Mouse (Mus musculus): ENCODE measurements at regions not wholly inside any gene's neighbourhood (a gene's known extent, or its start where the extent isn't known, plus 50 kb on each side); places are given as distances from the start of the nearest gene placed in this dataset.

GRCm38 (mm10) chr11:22646192-22646936 is 134.5 kb downstream of the Tmem17 start:
- no peak for DNase-seq

DNA sequence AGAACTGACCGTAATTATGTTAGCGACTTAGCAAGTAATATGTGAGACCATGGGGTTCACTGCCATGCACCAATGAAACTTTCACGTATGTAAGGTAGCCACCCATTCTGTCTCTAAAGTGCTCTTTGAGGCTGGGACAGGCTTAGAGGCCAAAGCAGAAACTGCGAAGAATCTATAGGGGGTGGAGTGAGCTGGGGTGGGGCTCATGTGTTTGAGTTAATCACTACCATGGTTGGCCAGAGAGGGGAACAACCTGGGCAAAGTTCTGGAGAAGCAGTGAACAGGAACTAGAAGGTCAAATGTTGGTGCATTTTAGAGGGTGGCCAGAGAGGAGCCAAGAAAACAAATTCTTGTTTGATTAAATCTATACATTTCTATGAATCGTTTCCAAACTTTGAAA is 136.4 kb downstream of the Tmem17 start:
- no peak for DNase-seq

DNA sequence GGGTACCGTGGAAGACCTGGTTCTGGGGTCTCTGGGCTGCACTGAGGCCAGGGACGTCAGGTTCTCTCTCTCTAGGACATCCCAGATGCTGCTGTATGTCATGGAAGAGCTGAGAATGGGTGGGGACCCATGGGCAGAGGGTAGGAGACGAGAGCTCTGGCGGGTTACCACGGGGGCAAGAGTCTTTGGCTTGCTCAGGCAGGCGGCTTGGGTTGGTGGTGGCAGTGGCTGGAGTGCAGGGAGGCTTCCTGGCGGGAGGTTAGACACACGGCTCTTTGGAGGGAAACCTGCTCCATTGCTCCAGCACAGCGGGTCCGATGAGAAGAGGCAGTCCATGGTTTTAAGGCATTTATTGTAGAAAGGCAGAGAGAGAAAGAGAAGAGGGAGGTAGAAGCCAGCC is 138.9 kb downstream of the Tmem17 start:
- DNase-seq = no peak

GRCm38 (mm10) chr11:22651313-22651712 is 139.4 kb downstream of the Tmem17 start:
- no peak for DNase-seq

DNA sequence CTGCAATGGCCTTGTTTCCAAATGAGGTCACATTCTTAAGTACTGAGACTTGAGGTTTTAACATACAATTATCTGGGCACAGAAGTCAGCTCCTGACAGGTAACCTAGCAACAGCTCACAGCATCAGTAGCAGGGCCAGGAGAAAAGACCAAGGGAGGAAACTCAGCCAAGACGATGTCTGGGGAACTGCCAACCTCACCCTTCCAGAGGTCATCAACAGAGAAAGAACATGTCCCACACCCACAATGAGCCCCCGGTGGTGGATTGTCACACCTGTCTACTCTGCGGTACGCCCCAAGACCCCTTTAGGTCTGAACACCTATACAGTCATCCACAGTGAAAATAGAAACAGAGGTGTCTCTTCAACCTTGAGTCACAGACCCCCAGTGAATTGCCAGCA is 140.0 kb downstream of the Tmem17 start:
- DNase-seq = no peak

DNA sequence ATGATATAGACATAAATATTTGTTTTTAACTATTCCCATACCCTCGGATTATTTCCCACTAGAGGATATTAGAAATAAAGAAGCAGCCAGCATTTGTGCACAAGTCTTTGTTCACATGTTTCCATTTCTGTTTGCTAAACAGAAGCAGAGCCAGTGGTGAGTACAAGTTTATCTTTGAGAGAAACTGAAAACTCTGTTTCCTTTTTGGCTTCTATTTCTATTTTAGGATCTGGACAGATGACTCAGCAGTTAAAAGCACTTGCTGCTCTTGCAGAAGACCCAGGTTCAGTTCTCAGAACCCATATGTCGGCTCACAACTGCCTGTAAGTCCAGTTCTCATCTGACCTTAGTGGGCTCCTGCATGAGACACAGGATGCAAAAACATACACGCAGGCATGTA is 141.0 kb downstream of the Tmem17 start:
- DNase-seq = no peak

DNA sequence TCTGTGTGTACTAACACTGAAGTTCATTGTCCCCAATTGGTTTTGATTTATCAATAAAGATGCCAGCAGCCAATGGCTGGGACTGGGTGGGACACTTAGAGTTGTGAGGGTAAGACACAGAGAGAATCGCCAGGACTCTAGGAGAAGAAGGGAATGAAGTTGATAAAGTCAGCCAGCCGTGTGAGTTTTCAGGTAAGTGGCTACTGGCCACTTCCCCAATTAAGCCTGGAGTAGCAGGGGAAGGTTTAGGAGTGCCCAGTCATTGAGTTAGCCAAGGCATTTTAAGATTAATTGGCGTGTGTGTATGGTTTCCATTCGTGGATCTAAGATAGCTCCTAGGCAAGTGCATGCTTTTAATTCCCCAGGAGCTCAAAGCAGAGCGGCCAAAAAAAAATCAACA is 141.5 kb downstream of the Tmem17 start:
- no peak for DNase-seq

DNA sequence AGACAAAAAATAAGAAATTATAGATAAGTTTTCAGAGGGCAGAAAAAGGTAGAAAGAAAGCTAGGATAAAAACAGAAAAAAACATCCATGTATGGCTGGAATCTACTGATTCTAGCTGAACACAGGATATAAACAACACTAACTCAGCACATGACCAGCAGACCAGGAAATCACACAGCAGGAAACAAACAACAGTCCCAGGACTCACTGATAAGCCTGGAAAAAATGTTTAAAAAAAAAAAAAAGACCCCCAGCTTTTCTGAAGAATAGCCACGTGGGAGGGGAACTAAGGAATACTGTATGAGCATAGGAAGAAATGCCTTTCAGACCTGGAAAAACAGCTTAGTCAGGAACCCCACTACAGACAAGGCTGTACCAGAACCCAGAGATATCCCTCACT is 145.7 kb downstream of the Tmem17 start:
- no peak for DNase-seq

DNA sequence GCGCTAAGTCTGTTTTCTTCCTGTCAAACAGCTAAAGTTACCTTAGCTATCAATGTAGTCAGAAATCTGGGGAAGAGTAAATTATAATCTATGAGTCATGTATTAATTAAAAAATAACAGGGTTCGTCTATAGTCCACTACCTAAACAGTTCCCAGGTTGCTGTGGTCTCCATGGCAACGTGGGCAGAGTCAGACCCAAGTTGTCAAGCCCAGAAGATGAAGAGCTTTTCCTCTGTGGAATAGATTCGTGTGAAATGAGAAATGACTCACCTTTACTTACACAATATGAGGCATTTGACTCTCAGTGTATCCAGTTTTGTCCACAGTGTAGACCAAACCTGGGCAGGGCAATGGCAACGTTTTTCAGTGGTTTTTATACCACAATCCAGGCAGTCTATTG is 149.2 kb downstream of the Tmem17 start:
- no peak for DNase-seq

DNA sequence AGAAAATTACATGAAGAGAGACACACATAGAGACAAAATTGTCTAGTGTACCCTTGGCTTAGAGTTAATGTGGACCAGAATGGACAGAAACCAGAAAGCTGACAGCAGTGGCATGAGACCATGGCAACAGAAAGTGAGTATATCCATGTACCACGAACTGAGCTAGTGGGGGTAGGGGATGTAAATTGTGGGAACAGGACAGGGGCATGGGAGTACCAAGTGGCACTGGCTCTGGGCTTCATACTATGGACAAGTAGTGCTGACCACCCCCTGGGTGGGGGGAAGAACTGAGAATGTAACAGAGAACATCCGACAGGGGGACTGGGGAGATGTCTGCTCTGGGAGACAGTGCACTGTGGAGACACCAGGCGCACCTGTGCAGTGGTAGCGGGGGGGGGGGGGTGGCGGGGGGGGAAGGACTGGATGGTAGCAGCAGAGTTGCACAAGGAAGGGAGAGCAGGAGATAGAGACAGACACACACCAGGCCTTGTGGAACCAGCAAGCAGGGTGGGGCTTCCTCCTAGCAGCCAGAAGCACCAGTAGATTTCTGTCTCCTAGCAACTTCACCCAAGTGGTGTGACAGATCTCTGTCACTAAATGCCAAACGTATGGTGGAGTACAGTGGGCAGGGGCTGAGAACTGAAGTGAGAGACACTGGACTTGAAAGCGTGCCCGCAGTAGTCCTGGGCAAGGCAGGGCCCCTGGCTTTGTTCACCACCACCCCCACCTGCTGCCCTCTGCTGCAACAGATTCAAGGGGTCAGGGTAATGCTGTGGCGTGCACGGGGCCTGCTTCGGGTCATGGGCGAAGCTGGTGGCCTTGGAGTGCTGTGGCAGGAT is 150.0 kb downstream of the Tmem17 start:
- no peak for DNase-seq

DNA sequence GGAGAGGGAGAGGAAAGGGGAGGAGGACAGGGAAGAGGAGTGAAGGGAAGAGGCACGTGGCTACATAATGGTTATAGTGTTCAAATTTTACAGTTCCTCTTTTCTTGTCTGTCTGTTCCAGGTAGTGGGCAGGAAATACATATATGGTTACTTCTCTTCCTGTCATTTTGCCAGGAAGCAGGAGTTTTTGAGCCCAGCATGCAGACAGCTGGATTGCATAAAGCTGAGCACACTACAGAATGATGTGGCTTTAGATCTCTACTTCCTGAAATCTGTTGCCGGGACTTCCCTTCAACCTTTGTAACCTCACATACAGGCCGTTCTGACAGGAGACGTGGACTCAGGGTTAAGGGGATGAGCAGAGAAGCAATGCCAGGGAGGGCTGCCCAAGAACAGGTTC is 154.1 kb downstream of the Tmem17 start:
- DNase-seq = no peak

DNA sequence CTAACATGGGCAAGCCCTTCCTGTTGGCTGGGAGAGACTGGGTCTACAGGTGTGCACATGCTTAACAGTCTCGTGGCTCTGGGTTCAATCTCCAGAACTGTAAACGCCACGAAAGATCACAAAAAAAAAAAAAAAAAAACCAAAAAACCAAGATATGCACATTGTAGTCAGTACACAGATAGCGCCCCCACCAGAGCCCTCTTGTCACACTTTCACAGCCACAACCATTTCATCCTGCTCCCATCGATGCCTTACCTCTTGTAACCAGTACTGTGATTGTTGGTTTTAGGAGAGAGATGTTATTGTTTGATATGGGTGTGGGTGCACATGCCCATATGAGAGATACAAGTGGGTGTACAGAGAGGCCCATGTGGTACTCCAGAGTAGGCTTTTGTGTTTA is 154.5 kb downstream of the Tmem17 start:
- no peak for DNase-seq

DNA sequence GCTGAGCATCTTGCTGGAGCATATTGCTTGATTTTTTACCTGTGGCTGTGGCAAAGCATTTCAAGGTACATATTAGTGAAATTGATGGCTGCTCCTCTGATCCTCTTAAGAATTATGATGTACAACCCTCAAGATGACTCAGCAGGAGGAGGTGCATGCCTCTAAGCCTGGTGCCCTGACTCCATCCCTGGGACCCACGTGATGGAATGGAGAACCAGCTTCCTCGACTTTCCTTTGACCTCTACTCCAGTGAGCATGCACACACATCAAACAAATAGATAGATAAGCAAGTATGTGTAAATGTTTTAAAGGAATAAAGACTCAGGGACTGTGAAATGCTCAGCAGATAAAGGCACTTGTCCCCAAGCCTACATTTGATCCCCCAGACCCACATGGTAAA is 156.3 kb downstream of the Tmem17 start:
- no peak for DNase-seq

DNA sequence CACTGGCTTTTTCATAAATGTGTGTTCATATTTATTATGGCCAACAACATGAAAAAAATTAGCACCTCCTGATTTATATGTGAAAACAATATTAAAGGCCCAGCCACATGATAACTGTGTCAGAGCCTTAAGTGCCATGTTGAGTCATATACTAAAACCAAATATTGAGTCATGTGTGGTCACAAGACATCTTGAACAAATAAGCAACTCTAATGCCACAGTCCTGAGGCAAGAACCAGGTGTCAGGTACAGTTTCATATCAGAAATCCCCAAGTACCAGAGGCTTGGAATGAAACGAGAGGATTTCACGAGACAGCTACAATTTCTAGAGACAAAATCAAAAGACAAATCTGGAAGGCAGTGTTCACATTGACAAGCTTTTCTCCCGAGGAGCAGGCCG is 157.4 kb downstream of the Tmem17 start:
- DNase-seq = no peak

DNA sequence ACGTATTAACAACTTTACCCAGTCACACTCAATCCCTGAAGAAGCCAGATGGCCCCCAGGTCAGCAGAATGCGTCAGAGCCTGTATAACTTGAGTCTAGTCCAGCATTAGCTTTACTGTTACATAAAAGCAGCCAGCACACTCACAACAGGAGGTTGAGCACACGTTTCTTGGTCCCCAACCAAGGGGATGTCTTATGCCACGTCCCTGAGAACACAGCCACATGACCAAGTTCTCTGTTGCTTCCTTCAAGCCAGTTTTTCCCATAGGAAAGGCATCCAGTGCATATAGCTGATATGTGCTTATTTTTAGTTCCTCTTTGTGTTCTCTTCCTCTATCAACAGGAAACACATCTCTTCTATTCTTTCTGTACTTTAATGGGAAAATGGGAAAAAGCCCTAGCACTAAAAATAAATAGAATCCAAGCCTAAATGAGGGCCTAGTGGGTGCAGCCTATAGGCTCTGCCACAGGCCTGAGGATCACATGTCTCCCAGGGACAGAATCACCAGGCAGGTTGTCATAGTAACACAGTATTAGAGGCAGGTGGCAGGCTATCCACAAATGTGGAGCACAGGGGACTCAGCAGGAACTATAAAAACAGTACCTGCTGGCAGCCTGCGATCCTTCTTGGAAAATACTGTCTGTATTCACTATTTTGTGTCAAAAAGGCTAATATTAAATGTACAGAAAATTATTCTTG is 160.1 kb downstream of the Tmem17 start:
- peak; percentile 55 for DNase-seq

- no peak for DNase-seq
These were observed 163.2 kb downstream of the Tmem17 start for GRCm38 (mm10) chr11:22675047-22675446.

DNA sequence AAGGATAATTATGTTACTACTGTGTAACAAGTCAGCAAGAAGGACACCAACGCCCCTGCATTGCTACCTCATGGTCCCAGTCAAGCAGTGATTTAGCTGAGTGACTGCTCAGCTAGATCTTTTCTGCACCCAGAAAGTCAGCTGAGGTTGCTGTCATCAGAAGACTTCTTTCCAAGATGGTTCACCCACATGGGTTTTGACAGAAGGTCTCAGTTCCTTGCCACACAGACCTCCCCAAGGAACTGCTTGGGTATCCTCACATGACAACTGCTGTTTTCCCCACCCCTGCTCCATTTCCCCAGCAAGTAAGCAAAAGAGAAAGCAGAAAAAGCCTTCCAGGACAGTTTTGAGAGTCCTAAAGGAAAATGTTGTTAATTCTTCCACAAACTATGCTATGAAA is 163.9 kb downstream of the Tmem17 start:
- no peak for DNase-seq

GRCm38 (mm10) chr11:22677337-22677736 is 165.4 kb downstream of the Tmem17 start:
- DNase-seq = no peak

- DNase-seq = no peak
These were observed 172.7 kb downstream of the Tmem17 start for GRCm38 (mm10) chr11:22684576-22684975.

- no peak for DNase-seq
These were observed 169.9 kb downstream of the B3gnt2 start for GRCm38 (mm10) chr11:22690829-22691228.

DNA sequence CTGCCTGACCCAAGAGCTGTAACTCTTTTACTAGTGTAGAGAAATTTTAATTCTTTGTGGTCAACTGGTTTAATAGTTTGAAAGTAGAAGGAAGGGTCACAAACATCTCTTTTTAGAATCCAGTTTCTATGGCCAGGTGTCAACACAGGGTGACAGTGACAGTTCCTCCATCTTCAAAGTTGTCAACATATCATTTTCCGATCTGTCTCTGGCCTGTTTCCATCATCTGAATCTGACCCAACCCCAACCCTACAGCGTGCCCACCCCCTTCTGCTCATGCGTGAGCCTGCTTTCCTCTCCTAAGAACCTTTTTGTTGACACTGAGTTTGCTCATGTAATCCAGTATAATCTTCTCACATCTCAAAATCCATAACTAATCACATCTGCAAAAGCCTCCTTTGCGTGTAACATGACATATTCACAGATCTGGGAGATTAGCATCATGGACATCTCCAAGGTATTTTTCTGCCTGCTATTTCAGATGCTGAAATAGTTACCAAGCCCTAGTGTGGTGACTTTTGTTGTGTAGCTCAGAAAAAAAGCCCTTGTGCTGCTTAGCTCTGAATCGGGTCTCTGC is 168.4 kb downstream of the B3gnt2 start:
- no peak for DNase-seq

- no peak for DNase-seq
These were observed 167.8 kb downstream of the B3gnt2 start for GRCm38 (mm10) chr11:22692941-22693341.

DNA sequence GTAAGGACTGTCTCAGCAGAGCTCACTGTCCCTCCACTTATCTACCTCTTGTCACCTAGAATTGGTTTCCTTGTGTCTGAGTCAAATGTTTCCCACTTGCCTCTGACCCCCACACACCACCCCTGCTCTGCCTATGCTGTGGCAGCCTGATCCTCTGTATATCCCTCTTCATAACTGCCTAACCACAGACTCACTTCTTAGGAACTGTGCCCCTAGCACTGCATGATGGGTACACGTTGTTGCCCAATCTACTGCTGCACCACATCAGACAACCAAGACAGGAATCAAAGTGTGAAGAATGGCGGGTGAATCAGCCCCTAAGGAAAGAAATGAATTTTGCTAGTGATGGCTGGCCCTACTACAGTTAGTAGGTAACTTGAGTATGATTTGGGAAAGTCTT is 167.4 kb downstream of the B3gnt2 start:
- DNase-seq = no peak

GRCm38 (mm10) chr11:22693984-22694383 is 166.8 kb downstream of the B3gnt2 start:
- DNase-seq = no peak

Measured in cerebellum, adult 11-12 months (tissue).